Mouse (Mus musculus): ENCODE results near the gene Kif16b.
"Not testable (repeated sequence)": the region's sequence is repeated elsewhere in the genome, so short reads cannot be mapped to it uniquely, and the experiment has no call there.

The Kif16b gene

DNA sequence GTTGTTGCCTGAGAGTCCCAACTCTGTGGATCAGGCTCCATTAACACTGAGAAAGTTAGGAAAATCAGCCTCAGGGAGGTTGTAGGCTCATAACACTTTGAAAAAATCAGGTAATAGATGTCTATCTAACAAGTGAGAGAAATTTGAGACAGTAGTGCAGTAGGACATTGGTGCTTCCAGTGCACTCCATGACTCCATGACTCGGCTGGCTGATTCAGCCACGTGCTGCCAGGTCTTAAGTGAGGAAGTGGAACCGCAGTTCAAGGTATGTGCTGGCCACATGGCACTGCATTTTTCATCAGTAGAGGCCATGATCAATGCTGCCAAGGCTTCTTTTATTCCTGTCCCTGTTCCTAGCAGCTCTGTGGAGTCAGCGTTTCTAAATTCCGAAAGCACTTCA, 315.5 kb downstream of the Kif16b start:
- DNase-seq = peak in 1 of 2 experiments; percentile 41

DNA sequence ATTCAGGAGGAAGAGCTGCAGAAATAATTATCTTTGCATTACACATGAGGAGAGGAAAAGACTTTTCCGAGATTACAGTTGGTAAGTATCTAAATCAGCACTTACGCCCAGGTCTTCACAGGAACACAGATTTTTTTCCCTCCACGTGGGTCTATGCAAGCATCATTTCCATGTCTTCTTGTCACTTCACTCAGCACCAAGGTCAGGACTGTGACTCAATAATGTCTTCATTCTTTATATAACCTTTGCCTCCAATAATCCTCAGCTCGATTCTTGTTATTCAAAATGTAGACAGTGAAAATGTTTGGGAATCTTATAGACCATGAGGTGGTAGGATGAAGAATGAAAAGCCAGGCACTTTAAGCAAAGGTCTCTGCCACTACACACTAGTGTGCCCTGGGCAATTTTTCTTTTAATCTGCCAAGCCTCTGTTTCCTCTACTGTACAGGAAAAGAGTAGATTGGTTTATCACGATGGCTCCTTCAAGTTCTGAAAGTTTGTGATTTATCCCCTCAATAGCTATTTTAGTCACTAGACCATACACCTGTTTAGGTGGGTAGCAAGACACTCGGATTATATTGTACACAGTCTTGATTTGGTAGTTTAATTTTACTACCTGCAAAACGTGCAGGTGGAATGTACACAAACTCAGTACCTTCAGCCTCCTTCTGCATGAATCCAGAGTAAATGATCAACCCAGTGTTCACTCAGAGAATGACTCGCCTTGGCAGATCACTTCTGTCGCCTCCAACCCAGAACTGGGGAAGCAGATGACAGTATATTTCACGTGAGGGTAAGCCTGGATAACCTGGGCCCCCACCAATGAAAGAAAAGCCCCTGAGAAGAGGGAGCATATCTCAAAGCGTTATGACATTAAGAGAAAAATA, 316.2 kb downstream of the Kif16b start:
- DNase-seq = peak in 1 of 2 experiments; percentile 12

DNA sequence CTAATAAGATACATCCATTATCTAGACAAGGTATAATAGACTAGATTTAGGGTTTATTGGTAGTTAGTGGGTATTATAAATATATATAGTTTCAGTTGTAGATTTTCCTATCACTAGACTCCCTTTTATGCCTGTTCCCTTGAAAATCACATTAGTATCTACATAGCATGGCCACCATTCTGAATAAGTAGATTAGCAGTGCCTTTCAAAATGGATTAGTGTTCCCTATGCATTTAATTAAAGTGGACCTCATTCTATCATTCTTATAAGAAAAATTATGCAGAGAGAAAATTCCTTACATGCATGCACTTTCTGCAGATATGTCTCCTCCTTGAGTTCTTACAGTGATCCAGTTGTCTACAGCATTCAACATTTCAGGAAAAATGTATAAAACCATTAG, 320.9 kb downstream of the Kif16b start:
- no peak for DNase-seq

DNA sequence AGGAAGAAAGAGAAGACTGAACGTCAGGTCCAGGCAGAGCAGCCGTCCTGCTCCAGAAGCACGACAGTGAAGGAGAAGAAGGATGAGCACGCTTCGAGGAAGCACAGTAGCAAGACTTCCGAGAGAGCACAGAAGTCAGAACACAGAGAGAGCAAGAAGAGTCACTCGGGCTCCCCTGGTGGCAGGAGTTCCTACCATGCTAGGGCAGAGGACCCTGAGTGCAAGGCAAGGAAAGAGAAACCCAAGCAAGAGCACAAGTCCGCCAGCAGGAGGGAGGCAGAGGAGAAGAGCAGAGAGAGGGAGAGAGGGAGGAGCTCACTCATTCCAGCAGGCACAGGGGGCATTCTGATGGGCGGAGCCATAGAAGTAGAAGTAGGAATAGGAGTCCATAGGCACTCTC, 323.9 kb downstream of the Kif16b start:
- not testable (repeated sequence) for DNase-seq

DNA sequence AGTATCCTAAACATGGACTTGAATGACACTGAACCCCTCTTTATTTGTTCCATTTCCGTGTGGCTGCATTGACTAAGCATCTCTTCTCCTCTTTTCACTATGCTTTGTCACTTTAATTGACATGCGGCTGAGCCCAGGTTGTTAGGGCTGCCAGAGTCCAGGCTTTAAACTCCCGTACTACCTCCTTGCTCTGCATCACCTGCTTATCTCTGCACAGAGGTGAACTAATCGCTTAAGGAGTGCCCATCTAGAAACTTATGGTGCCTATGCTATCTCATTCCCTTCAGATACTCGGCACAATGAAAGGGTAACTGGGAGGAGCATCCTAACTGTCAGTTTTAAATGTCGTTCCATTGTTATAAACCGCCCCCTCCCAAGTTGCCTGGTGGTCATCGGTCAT, 331.6 kb downstream of the Kif16b start:
- DNase-seq = no peak
